Mouse (Mus musculus) limb, embryonic 12.5 days (tissue): ENCODE results near the gene Sugct. TPM values are rescaled to one million over a fixed set of nuclear protein-coding genes. Genes with fewer than 3 reads are reported as not detected.

Experiments used
- ATAC-seq: fragments of 200-750 bp; cut with Nextera tagmentation; 2 replicates; pipeline ENCODE4 v1.8.0; 2017; ENCODE audit warnings: low read depth, moderate TSS enrichment; ENCODE audit not compliant: insufficient number of reproducible peaks, insufficient read depth, low FRiP score, low TSS enrichment
- H3K27ac ChIP-seq: fragments of 300-500 bp; sonication (generic); 2 replicates; pipeline ENCODE4 v1.5.1; 2016; ENCODE audit warnings: mild to moderate bottlenecking, moderate library complexity
- H3K27me3 ChIP-seq: fragments of 300-500 bp; sonication (generic); 2 replicates; pipeline ENCODE4 v1.6.1; 2016; ENCODE audit warnings: mild to moderate bottlenecking, moderate library complexity
- H3K36me3 ChIP-seq: fragments of 300-500 bp; sonication (generic); 2 replicates; pipeline ENCODE4 v1.6.1; 2016; ENCODE audit warnings: mild to moderate bottlenecking, moderate library complexity
- H3K4me1 ChIP-seq: fragments of 300-500 bp; sonication (generic); replicated peaks from 2 replicates; pipeline ENCODE4 v1.6.1; 2016
- H3K4me2 ChIP-seq: fragments of 300-500 bp; sonication (generic); 2 replicates; pipeline ENCODE4 v1.6.1; 2016; ENCODE audit warnings: mild to moderate bottlenecking, moderate library complexity
- H3K4me3 ChIP-seq: fragments of 300-500 bp; sonication (generic); replicated peaks from 2 replicates; pipeline ENCODE4 v1.5.1; 2016; ENCODE audit warnings: mild to moderate bottlenecking
- H3K9ac ChIP-seq: fragments of 300-500 bp; sonication (generic); replicated peaks from 2 replicates; pipeline ENCODE4 v1.6.1; 2016; ENCODE audit warnings: mild to moderate bottlenecking, moderate library complexity
- H3K9me3 ChIP-seq: fragments of 300-500 bp; sonication (generic); 2 replicates; pipeline ENCODE4 v1.6.1; 2016; ENCODE audit warnings: mild to moderate bottlenecking, moderate library complexity
- WGBS: fragments of 180-500 bp; shearing (Covaris S2); methylation state at CpG from one replicate; pipeline ENCODE4 v1.1.7; 2016; 5-methylcytosine and 5-hydroxymethylcytosine counted together
- polyA plus RNA-seq: library from polyadenylated mRNA; unstranded; fragments of >200 nt; fragmentation: Nextera tagmentation; extraction: Ambion mirVana; gene quantifications from 2 replicates; pipeline ENCODE4 v1.2.1, GENCODE M21; 2016

Gene Sugct
- polyA plus RNA-seq, 1 experiment from 2014 or later = 5.5 TPM

DNA sequence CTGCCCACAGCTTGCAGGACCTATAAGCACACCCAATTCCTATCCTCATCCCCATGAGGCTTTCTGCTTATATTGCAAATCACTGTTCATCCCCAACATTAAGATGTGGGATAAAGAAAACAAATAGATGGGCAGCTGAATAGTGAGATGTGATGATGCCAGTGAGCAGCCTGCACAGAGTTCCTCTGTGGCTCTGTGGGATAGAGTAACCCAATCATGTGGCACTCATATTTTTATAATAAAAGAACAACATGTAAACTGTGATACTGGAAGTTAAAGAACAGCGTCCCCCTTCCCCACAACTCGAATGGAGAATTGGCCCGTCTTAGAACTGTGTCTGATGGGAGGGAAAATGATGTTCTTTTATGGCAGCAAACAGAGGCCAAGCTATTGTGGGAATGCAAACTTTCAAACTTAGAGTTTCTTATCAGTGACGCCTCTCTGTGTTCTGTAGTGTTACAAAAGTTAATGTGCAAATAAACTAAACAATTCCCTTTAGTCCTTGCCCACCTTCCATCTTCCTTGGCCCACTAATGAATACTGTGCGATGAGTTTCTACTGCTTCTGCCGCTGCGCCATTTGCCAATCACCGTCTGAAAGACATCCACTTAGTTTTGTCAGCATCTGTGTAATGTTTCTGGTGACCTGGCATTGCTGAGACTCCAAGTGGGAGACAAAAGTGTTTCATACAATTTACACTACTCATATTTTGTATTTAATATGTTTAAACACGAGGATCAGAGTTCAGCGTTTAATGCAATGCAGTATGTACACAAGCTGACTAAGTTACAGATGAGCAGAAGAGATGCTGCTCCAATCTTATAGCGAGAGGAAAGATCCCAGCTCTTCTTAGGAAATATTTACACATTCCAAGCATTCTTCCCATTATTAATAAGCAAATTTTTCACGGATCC is 756.5 kb downstream of the Sugct start:
- Histone ChIP-seq H3K9me3 (no peaks in the 10 kb centered on the region), H3K9ac (no peak overlapping the region), H3K4me2 (no peak overlapping the region), H3K36me3 (no peaks in the 10 kb centered on the region), H3K4me1 (no peaks in the 10 kb centered on the region), H3K27ac (no peak overlapping the region), H3K4me3 (no peak overlapping the region), H3K27me3 (no peaks in the 10 kb centered on the region)
- 90% methylated on average over 12 of the region's 12 CpGs for WGBS
- no peak for ATAC-seq

DNA sequence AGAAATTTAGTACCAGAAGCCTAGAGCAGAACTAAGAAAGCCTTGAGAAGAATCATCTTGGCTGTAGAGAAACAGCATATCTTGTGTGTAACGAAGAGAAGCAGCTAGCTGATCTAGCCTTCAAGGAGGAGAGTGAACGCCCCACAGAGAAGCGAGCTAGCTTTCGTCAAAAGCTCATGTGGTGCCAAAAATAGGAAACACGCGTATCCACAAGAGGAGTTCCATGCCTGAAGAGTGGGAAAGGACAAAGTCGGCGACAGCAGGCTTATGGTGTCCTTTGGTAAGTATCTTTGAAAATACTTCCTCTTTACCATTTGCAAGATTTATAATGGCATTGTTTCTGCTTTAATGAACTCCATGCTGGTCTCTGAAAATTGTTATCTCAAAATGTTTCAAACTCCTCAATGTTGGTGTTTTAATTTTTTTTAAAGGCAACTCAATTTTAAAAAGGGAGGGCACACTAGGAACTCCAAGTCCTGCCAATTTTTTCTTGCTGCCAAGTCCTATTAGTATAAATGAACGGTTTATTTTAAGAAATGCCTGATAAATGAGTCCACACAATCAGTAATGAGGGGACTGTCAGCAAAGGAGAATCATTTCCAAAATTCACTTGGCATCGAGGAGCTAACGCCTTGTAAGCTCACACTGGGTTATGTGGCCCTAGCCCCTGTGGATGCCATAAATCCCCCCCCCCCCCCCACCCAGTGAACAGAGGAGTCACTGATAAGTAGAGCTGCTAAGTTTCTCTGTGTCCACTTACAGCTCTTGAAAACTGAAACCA is 757.7 kb downstream of the Sugct start:
- Histone ChIP-seq H3K9me3 (no peaks in the 10 kb centered on the region), H3K27ac (no peak overlapping the region), H3K4me1 (no peaks in the 10 kb centered on the region), H3K9ac (no peak overlapping the region), H3K4me3 (no peak overlapping the region), H3K4me2 (no peak overlapping the region), H3K36me3 (no peaks in the 10 kb centered on the region), H3K27me3 (no peaks in the 10 kb centered on the region)
- 81% methylated on average over 11 of the region's 11 CpGs for WGBS
- ATAC-seq = no peak

DNA sequence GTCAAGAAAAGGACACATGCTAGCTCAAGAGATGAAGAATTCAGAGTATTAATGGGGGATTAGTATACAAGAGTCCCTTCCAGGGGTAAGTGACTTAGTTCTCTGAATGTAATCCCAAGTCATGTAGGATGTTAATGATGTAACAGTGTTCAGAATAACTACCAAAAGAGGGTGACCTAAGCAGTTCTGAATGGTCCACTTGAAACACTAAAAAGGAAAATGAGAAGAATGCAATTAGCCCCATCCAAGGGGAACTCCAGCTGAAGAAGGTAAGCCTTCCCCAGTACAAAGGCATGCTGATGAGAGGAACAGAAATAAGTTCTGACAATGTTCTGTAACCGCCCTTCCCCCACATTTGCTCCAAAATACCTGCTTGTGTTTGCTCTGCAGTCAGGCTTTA is 760.3 kb downstream of the Sugct start:
- Histone ChIP-seq H3K27me3 (no peaks in the 10 kb centered on the region), H3K9me3 (no peaks in the 10 kb centered on the region), H3K27ac (no peak overlapping the region), H3K4me1 (no peaks in the 10 kb centered on the region), H3K4me2 (no peak overlapping the region), H3K36me3 (no peaks in the 10 kb centered on the region), H3K9ac (no peak overlapping the region), H3K4me3 (no peak overlapping the region)
- 85% methylated on average over 1 of the region's 1 CpGs for WGBS
- ATAC-seq = no peak

DNA sequence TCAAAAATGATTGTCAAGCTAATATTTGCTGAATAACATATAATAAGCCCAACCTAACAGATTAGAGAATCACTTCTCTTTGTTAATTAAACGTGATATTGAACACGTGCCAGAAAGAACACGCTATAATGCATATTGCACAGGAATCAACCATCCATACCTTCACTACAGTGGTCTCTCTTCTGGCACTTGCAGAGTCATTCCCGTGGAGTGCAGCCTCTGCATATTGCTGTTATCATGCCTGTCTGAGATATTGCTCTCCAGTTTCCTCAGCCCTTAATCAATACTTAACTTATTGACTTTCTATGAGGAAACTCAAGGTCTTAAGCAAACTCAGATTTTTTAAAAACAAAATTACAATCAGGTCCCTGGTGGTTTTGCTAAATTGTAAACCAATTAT is 761.8 kb downstream of the Sugct start:
- H3K27ac ChIP-seq = no peak overlapping the region
- 89% methylated on average over 4 of the region's 4 CpGs for WGBS
- H3K4me1 ChIP-seq = no peaks in the 10 kb centered on the region
- H3K36me3 ChIP-seq = no peaks in the 10 kb centered on the region
- no peak for ATAC-seq
- H3K9me3 ChIP-seq = no peaks in the 10 kb centered on the region
- H3K4me3 ChIP-seq = no peak overlapping the region
- H3K9ac ChIP-seq = no peak overlapping the region
- no peak overlapping the region for H3K4me2 ChIP-seq
- no peaks in the 10 kb centered on the region for H3K27me3 ChIP-seq

DNA sequence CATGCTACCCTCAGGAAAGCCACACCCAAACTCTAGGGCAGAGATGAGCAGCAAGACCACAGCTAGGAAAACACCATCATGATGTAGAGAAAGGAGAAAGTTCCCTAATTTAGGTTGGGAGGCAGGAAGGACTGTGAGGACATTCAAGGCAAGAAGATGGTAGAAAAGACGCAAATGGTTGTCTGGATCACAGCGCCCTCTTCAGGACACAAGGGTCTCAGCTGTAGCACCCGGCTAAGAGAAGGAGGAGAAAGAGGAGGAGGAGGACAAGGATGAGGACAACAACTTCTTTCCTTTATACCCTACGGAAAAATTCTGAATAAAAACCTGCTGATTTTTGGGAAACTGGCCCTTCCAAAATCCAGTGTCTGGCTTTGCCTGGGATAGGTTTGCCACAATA is 774.0 kb downstream of the Sugct start:
- WGBS = 36% methylated on average over 4 of the region's 4 CpGs
- Histone ChIP-seq H3K9me3 (no peaks in the 10 kb centered on the region), H3K36me3 (no peaks in the 10 kb centered on the region), H3K4me2 (no peak overlapping the region), H3K27ac (no peak overlapping the region), H3K27me3 (no peaks in the 10 kb centered on the region), H3K4me3 (no peak overlapping the region), H3K4me1 (no peaks in the 10 kb centered on the region), H3K9ac (no peak overlapping the region)
- no peak for ATAC-seq

DNA sequence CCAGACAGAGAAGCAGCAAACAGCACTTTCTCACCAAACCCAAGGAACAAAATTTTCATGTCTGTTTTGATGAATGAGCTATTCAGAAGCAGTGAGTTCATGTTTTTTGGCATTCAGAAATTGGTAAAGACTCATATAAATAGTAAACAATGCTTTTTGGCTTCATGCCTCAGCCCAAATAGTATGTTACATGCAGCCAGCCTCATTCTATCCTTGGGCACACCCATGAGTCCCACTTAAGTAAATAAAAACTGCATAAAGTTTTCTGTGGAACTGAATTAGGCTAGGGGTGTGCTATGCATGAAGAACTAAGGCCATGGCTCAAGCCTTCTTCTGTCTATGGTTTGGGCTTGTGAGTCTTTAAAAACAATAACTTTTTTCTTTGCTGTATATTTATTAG is 779.7 kb downstream of the Sugct start:
- no peaks in the 10 kb centered on the region for H3K4me1 ChIP-seq
- no peak overlapping the region for H3K27ac ChIP-seq
- no peaks in the 10 kb centered on the region for H3K27me3 ChIP-seq
- no peaks in the 10 kb centered on the region for H3K9me3 ChIP-seq
- no peak overlapping the region for H3K4me3 ChIP-seq
- no peak for ATAC-seq
- no peak overlapping the region for H3K4me2 ChIP-seq
- no peaks in the 10 kb centered on the region for H3K36me3 ChIP-seq
- H3K9ac ChIP-seq = no peak overlapping the region

DNA sequence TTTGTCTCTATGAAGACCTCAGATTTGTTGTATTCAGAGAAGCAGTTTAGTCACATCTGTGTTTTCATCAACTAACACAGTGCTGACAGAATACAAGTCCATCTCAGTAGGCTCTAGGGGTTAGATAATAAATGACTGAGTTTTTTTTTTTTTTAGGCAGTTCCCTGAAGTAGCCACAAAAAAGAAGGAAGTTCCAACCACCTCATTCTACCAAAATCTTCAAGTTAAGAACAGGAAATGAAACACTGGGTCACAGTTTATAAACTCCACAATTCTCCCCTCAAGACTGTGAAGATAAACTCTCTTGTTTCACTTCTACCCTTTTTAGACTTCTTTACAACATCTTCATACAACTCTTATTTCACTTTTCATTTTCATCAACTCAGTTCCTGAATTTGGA is 783.1 kb downstream of the Sugct start:
- no peak for ATAC-seq
- H3K4me3 ChIP-seq = no peak overlapping the region
- no peak overlapping the region for H3K4me2 ChIP-seq
- no peaks in the 10 kb centered on the region for H3K36me3 ChIP-seq
- no peaks in the 10 kb centered on the region for H3K4me1 ChIP-seq
- H3K9ac ChIP-seq = no peak overlapping the region
- no peaks in the 10 kb centered on the region for H3K27me3 ChIP-seq
- H3K9me3 ChIP-seq = no peaks in the 10 kb centered on the region
- H3K27ac ChIP-seq = no peak overlapping the region

DNA sequence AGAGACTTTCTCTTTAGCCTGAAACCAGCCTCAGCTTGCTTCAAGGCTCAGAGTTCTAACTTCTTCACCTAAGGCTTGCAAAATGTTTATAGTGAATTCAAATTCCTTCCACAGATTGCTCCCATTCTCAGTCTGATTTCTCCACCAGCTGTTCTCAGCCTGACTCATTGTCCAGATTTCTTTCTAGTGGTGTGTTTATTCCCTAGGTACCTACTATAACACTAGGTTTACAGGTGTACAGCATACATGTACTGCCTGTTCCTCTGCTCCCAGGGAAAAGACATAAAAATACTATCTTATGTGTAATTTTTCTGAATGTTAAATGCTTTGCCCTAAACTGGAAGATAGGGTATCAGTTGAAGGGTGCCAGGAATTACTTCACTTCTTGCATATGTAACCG is 788.4 kb downstream of the Sugct start:
- WGBS = 90% methylated on average over 1 of the region's 1 CpGs
- no peak for ATAC-seq
- Histone ChIP-seq H3K27me3 (no peaks in the 10 kb centered on the region), H3K36me3 (no peaks in the 10 kb centered on the region), H3K4me2 (no peak overlapping the region), H3K4me3 (no peak overlapping the region), H3K27ac (no peak overlapping the region), H3K9ac (no peak overlapping the region), H3K9me3 (no peaks in the 10 kb centered on the region), H3K4me1 (no peaks in the 10 kb centered on the region)

DNA sequence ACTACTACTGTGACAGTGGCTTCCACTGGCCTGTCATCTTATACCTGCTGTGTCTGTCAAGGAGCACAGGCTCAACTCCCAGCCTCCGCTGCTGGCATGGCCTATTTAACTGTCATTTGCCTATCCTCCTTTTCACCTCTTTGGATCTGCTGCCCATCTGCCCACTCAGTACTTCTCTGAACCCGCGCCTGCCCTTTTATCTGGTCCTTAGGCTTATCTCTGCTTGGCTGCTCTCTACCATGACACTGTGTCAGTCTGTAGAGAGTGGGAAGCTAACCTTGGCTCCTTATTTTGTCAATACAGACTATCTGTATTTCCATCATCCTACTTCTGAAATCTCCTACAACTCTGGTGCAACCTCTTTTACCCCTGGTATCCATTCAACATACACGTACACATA is 793.9 kb downstream of the Sugct start:
- no peak overlapping the region for H3K27ac ChIP-seq
- H3K36me3 ChIP-seq = no peaks in the 10 kb centered on the region
- 93% methylated on average over 4 of the region's 4 CpGs for WGBS
- H3K9me3 ChIP-seq = no peaks in the 10 kb centered on the region
- H3K9ac ChIP-seq = no peak overlapping the region
- no peaks in the 10 kb centered on the region for H3K27me3 ChIP-seq
- no peak for ATAC-seq
- H3K4me2 ChIP-seq = no peak overlapping the region
- H3K4me1 ChIP-seq = no peaks in the 10 kb centered on the region
- no peak overlapping the region for H3K4me3 ChIP-seq

DNA sequence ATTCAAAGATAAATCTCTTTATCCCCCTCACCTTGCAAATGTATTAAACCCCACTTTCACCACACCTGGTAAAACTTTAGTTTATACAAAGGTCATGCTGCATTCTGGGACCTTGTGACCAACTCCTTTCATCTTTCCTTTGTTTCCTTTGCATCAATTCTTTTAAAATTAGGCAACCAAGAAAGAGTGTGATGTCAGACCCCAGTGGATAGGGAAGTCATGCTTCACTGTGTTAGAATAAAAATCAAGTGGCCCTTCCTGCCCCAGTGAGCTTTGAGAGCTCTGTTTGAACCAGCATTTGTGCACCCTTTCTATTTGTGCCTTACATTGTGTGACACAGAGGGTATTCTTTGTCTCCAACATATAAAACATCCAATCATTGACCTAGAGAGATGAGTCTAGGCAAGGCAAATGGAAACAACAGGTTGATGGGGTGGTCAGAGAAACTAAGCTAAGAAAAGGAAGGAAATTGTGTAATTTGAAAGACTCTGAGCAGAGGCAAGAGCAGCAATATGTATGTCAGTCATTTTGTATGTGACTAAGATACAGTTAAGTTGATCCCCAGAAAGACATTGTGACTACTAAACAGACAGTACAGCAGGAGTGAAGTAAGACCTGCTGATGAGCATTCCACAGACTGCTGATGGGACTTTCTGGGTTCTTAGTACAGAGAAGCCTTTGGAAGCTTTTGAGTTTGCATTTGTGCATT is 797.1 kb downstream of the Sugct start:
- Histone ChIP-seq H3K9me3 (no peaks in the 10 kb centered on the region), H3K27ac (no peak overlapping the region), H3K4me2 (no peak overlapping the region), H3K27me3 (no peaks in the 10 kb centered on the region), H3K9ac (no peak overlapping the region), H3K4me1 (no peaks in the 10 kb centered on the region), H3K4me3 (no peak overlapping the region), H3K36me3 (no peaks in the 10 kb centered on the region)
- no peak for ATAC-seq

DNA sequence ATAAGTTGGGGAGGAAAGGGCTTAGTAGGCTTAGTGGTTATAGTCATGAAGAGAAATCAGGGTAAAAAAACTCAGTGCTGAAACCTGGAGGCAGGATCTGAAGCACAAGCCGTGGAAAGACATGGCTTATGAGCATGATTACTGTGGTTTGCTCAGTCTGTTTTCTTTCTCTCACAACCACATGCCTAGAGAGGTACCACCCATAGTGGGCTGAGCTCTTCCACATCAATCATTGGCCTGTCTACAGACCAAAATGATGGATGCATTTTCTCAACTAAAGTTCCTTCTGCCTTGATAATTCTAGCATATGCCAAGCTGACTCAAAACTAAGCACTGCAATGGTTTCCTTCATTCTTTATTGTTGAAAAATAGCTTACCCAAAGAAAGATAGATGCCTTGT is 817.3 kb downstream of the Sugct start:
- H3K9me3 ChIP-seq = no peaks in the 10 kb centered on the region
- 76% methylated on average over 1 of the region's 1 CpGs for WGBS
- no peaks in the 10 kb centered on the region for H3K27me3 ChIP-seq
- no peaks in the 10 kb centered on the region for H3K4me1 ChIP-seq
- no peaks in the 10 kb centered on the region for H3K36me3 ChIP-seq
- no peak overlapping the region for H3K4me3 ChIP-seq
- no peak overlapping the region for H3K4me2 ChIP-seq
- ATAC-seq = no peak
- H3K9ac ChIP-seq = no peak overlapping the region
- no peak overlapping the region for H3K27ac ChIP-seq
